Mouse (Mus musculus): ENCODE measurements around the gene Tmem43.

DNA sequence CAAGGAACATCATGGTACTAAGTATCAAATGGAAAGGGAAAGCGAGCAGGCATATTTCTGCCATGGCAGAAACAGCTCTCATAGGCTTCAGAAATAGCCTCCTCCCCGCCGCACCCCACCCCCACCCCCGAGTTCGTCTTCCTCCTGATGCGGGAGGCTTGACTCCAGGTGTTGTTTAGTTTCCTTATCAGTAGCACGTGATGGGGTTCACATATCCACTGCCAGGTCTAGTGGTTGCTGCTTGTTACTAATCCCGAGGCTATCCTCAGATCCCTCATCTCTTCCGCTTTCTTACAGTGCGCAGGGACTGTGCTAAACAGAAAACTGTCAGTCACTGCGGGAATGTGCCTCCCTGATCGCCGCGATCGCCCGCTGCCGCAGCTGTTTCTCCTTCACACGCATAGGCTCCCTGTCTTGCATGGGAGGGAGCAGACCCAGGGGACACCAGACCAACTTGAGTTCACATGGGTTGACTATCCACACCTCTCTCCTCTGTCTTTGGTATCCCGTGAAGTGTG lies 32.3 kb upstream of the Tmem43 start:
- TF ChIP-seq TCF12 (IDR thresholded peaks at IDR 0.05; ENCODE audit: low read depth, low read length) = no peak
- TF ChIP-seq MXI1 (IDR thresholded peaks at IDR 0.05; ENCODE audit: low read depth, low read length) = no peak
- TF ChIP-seq CTCF (IDR thresholded peaks at IDR 0.05 in 2 of 3, conservative IDR thresholded peaks at IDR 0.05 in 1 of 3; ENCODE audit: control insufficient read depth in 1 of 3, insufficient read depth in 1 of 3, low read depth in 2 of 3, low read length in 3 of 3, poor library complexity in 1 of 3, severe bottlenecking in 1 of 3) = no peak
